Mouse (Mus musculus) embryonic fibroblast, embryonic 13.5 days (primary cell): ENCODE data around the gene Tln2.

ENCODE experiments used
- CTCF ChIP-seq: IDR thresholded peaks from 2 replicates; pipeline ENCODE4 v1.5.1; 2011; ENCODE audit warnings: mild to moderate bottlenecking, control low read depth, low read length, moderate library complexity, borderline replicate concordance; ENCODE audit not compliant: insufficient read depth
- POLR2A ChIP-seq: IDR thresholded peaks from 2 replicates; pipeline ENCODE4 v1.6.1; 2011; ENCODE audit warnings: low read depth, mild to moderate bottlenecking, control low read depth, low read length, moderate library complexity

- TF ChIP-seq CTCF (no peak), POLR2A (no peak)
Measured at GRCm38 (mm10) chr9:67429199-67429892, 130.2 kb downstream of the Tln2 start.
